Mouse (Mus musculus) T-helper 2 cell (primary cell): Measurements from ENCODE around the gene Fbxo46.

ENCODE experiments used
- in situ Hi-C: fragments of 300-600 bp; cut with MboI, MseI; formaldehyde crosslinking; loops from one replicate; pipeline ENCODE4 v1.15.1; 2025; ENCODE audit warnings: high pct_unique_total_duplicates

The Fbxo46 gene

DNA sequence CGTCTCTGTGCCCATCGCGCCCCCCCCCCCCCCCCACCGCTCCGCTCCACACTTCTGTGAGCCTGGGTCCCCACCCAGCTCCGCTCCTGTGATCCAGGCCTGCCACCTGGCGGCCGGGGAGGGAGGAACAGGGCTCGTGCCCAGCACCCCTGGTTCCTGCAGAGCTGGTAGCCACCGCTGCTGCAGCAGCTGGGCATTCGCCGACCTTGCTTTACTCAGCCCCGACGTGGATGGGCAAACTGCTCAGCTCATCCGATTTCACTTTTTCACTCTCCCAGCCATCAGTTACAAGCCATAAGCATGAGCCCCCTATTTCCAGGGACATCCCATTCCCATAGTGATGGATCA is 26.5 kb upstream of the Fbxo46 start:
- in situ Hi-C loops: no loop called here

DNA sequence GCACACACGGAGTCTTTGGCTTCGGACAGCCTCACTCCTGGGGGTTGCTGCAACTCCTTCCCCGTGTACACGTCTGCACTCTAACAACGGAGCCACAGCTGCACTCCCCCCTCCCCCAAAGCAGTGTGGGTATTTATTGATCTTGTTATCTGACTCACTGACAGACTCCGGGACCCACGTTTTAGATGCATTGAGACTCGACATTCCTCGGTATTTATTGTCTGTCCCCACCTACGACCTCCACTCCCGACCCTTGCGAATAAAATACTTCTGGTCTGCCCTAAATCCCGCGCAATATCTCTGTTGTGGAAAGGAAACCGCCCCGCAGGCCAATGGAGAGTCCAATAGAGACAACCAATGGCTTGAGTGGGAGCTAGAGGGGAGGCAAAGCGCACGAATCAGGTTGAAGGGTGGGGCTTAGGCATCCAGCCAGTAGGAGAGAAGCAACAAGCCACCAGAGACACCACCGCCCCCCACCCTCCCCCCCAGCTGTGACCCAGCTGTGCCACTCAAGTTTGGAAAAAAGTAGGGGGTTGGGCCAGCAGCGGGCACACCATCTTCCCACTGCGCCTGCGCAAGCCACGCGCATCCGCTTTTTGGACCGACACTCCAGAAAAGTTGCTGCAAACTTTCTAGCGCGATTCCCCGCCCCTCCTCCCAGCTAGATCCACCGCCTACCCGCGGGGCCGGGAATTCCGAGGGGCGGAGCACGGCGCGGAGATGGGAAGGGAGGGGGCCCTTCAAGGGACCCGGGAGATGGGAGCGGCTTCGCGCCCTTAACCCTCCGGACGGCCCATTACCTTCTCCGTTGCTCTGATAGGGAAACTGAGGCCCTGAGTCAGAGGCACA is 25.9 kb upstream of the Fbxo46 start:
- in situ Hi-C loops: no loop called here

DNA sequence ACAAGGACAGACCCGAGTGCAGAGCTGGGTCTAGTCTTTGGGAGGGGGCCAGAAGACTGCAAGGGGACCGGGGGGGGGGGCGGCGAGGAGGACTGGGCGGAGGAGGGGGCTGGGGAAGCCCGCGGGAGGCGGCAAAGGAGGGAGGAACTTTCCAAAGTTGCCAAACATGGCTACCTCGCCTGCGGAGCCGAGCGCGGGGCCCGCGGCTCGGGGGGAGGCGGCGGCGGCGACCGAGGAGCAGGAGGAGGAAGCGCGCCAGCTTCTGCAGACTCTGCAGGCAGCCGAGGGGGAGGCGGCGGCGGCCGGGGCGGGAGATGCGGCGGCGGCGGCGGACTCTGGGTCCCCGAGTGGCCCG is 25.2 kb upstream of the Fbxo46 start, which contains the start of gene Six5:
Six5 (plus strand) TSS at position 124 of the 355 bp plus-strand sequence.
- in situ Hi-C loops: no loop called here

DNA sequence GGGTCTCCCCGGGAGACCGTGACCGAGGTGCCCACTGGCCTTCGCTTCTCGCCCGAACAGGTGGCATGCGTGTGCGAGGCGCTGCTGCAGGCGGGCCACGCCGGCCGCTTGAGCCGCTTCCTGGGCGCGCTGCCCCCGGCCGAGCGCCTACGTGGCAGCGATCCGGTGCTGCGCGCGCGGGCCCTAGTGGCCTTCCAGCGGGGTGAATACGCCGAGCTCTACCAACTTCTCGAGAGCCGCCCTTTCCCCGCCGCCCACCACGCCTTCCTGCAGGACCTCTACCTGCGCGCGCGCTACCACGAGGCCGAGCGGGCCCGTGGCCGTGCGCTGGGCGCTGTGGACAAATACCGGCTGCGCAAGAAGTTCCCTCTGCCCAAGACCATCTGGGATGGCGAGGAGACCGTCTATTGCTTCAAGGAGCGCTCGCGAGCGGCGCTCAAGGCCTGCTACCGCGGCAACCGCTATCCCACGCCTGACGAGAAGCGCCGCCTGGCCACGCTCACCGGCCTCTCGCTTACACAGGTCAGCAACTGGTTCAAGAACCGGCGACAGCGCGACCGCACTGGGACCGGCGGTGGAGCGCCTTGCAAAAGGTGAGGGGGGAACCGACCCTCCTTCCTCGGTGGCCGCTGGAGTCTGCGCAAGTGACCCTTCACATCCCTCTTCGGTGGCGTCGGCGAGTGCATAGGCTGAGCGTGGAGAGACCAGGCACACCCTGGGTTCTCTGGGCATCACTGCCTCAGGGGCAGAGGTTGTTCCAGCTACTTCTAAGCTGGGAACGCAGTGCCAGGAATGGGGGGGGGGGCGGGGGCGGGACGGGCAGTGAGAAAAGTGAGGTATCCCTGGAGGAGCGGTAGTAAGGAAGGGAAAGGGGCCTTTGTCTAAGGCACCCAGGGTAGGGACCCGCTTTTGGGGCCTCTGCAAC is 24.6 kb upstream of the Fbxo46 start:
- in situ Hi-C loops: no loop called here

DNA sequence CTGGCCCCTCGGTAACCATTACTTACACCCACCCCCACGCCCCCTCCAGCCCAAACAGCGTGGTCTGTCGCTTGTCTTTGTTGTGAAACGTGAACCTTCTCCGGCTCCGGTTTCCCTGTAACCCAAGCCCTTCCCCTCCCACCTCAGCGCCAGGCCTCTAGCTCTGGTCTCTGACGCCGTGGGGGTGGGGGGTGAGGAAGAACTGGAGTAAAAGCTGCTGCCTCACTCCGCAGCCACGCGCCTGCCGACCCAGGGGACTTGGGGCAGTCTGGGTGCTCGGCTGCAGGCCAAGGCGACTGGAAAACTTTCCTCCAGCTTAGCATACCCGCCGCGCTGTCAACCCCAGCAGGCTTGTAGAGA is 23.9 kb upstream of the Fbxo46 start:
- in situ Hi-C loops: no loop called here

DNA sequence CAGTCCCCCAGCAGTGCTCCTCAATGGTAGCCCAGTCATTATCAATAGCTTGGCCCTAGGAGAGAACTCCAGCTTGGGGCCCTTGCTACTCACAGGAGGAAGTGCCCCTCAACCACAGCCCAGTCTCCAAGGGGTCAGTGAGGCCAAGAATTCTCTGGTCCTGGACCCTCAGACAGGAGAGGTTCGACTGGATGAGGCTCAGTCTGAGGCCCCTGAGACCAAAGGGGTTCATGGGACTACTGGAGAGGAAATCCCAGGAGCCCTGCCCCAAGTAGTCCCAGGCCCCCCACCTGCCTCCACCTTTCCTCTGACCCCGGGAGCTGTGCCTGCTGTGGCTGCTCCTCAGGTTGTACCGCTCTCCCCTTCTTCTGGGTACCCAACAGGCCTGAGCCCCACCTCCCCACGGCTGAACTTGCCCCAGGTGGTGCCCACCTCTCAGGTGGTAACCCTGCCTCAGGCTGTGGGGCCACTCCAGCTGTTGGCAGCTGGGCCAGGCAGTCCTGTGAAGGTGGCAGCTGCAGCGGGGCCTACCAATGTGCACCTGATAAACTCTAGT is 23.2 kb upstream of the Fbxo46 start:
- in situ Hi-C loops: no loop called here

DNA sequence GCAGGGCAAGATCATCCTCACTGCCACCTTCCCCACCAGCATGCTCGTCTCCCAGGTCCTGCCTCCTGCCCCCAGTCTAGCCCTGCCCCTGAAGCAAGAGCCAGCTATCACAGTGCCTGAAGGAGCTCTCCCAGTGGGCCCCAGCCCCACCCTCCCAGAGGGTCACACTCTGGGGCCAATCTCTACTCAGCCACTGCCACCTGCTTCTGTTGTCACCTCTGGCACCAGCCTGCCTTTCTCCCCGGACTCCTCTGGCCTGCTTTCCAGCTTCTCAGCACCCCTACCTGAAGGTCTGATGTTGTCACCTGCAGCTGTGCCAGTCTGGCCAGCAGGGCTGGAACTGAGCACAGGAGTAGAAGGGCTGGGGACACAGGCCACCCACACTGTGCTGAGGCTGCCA is 22.4 kb upstream of the Fbxo46 start:
- in situ Hi-C loops: no loop called here

DNA sequence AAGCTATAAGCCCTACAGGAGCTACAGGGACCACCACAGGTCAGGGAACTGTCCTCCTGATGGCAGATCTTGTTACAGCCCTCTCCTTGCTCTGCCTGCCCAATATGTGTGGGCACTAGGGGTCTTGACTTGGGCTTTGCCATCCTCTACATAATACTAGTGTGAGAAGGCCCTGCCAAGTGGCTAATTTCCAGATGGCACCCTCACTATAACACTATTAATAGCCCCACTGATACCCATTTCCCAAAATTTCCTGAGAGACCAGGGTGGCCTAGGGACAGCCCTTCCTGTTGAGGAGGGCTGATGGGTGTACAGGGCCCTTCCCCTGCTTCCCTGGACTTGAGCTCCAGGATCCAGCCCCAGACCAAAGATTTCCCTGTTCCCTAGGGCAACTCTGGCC is 21.8 kb upstream of the Fbxo46 start:
- in situ Hi-C loops: no loop called here

DNA sequence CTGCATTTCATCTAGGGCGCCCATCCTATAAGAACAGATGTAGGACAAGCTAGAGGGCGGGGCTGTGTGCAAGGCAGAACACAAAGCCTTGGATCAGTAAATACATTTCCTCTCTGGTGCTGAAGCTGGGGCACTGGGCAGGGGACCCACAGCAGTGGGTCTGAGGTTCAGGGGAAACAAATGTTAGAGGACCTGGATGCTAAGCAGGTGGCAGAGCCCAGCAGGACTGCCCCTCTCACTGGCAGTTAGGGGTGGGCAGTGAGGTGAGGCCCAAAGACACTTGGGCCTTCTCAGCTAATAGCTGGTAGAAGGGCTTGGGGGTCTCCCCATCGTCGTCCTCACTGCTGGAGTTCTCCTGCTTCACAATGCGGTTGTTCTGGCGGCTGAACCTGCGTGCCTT is 20.8 kb upstream of the Fbxo46 start:
- in situ Hi-C loops: no loop called here

DNA sequence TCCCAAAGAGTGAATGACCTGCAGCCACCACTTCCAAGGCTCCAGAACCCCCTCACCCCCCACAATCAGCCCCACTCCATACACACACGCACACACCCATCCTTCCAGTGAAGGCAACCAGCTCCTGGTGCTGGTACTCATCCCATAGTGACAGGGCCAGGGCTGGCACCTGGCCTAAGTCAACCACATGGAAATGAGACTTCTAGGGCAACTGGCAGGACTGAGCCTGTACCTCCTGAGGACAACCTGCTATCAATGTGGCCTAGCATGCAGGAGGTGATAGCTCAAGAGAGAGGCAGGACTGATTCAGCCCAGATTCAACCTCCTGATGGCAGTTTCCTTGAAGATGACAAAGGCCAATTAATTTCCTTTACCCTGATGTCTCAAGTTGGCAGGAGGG is 19.4 kb upstream of the Fbxo46 start:
- in situ Hi-C loops: no loop called here

DNA sequence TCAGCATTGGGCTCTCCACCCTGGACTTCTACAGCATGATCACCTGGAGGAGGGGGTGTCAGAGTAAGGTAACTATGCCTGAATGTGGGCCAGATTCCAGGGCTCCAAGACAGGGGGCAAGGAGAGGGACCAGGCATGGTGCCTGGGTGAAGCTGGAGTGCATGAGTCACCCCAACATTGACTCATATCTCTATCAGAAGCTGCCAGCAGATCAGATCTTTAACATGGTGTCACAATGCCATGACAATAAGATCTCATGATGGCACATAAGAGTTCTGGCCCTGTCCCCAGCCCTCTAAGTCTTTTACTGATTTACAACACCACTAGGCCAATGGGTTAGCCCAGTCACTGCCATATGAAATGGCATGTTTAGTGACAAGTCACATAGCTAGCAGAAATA is 15.9 kb upstream of the Fbxo46 start:
- in situ Hi-C loops: no loop called here

DNA sequence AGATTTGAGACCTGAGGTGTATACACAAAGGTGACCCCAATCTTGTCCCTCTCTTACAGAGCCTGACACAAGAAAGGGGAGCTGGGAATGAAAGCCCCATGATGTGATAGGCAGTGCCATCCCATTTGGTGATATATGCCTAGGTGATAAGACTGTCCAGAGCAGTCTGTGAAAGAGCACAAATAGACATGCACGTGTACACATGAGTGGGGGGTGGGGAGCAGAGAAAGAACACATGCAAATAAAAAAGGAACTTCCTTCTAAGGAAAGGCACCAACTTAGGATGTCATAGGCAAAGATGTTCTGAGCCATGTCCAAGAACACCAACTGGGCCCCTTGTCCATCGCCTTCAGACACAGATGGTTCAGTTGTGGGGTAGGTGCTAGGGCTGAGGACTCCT is 15.2 kb upstream of the Fbxo46 start:
- in situ Hi-C loops: no loop called here

DNA sequence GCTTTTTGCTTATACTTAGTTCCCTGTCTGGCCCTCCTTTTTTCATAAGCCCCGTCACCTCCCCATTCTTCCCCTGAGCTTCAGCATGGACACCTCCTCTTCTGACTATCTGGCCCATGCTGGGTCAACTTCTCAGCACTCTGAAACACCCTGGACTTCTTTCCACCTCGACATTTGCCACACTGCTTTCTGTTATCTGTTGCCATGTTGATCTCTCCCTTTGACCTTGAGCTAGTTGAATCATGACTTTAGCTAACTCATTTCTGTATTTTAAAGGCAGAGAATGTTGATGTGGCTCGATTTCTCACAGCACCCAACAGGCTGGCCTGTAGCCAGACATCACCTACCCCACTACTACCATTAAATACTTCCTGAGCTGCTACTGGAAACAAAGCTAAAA is 12.2 kb upstream of the Fbxo46 start:
- in situ Hi-C loops: no loop called here

DNA sequence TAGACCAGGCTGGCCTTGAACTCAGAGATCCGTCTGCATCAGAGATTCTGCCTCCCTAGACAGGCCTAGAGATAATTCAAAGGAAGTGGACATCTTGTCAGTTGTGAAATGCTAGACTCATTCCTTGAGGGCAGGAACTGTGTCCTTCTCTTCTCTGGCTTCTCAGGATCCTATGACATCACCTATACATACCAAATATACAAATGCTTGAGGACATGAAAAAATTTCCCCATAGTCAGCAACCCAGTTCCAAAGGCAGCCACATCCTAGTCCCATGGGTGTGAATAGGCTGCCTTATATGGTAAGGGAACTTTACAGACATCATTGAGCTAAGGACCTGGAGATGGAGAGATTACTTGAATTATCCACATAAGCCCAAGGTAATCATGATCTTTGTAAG is 10.1 kb upstream of the Fbxo46 start:
- in situ Hi-C loops: no loop called here

DNA sequence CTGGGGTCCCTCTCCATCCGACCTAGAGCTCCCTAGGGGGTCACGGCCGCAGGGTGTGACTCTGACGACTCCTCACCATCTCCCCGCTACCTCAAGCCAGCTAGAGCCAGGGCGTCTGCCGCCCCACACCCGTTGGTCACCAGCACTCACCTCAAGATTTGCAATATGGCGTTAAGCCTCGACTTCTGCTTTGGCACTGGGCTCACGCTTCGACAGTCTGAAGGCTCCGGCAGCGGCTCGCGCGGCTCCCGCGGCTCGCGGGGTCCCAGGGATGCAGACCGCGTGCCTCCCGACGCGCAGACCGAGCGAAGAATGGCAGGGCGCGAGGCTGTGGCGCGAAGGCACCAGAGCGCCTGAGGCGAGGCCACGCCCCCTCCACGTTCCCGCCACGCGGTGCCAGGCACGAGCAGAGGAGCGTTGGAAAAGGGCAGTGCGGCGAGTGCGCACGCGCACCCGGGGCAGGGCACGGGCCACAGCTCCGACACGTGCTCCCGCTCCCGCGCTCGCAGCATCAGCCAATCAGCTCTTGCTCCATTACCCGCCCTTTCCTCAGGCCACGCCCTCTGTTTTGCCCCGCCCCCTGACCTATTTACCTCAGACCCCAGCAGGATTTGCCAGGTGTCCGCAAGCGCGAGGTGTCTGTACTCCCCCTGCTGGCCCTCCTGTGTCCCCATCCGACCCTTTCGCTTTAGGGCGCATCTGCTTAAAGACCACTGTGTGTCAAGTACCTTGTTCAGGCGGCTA is 1.5 kb upstream of the Fbxo46 start, which contains the start of gene Gm4969:
Gm4969 (minus strand) TSS at position 341 of the 744 bp plus-strand sequence.
- in situ Hi-C loops: no loop called here

DNA sequence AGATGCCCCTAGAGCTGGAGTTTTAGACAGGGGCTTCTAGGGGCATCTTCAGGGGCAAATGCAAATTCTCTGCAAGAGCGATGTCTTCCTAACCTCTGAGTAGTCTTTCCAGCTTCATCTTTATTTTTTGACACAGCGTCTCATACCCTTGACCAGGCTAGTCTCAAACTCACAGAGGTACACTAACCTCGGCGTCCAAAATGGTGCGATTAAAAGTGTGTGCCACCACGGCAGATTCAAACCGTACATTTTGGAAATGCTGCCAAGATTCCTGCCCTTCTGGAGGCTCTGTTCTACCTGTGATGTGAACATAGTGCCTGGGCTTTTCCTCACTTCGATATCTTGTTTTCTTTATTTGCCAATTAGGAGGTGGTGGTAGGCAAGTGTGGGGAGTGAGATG is 576 bp upstream of the Fbxo46 start:
- in situ Hi-C loops: no loop called here

DNA sequence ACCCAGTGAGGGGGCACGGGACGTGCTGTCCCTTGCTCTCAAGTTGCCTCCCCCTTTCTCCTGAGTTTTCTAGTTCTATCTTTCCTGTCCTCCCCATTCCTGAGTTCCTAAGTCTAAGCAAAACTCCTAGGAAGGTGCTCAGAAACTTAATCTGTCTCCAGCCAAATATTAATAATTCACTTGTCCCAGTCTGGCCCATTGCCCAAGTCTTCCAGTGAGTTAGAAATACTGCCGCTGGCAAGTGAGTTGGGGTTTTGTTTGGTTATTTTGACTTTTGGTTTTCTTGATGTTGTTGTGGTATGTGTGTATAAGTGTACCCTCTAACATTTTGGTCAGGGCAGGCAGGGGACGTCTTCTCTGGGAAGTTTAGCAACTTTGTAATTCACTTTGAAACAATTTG is 2.0 kb downstream of the Fbxo46 start:
- in situ Hi-C loops: no loop called here

DNA sequence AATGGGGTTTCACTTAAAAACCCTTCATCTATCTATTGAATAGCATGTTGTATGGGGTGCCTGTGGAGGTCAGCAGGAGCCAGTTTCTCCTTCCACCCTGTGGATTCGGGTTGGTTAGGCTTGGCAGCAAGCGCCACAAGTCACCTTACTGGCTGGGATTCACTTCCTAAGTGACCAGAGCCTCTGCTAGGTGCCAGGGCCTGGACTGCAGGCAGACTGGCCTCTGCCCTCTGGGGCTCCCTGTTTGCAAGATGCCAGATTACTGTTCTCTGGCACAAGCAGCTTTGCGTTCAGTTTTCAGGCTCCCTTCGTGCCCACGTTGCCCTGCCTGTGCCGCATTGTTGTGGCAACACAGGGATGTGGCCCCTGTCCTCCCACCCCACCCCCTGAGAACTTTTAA is 5.1 kb downstream of the Fbxo46 start:
- in situ Hi-C loops: no loop called here

DNA sequence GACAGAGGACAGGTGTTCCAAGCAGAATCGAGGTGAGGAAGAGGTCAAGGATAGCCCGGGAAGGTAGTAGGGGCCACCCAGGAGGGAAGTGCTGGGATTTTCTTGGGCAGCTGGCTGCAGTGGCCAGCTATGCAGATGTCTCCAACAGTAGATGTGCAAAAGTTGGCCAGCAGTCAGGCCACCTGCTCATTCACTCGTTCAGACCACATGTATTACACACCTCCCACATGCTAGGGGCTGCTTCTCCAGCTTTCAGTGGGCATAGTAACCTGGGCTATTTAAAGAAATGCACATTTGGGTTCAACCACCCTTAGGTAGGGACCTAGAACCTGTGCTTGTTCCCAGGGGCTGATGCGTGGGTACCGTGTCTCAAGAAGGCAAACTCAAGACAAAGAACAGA is 8.1 kb downstream of the Fbxo46 start:
- in situ Hi-C loops: no loop called here

DNA sequence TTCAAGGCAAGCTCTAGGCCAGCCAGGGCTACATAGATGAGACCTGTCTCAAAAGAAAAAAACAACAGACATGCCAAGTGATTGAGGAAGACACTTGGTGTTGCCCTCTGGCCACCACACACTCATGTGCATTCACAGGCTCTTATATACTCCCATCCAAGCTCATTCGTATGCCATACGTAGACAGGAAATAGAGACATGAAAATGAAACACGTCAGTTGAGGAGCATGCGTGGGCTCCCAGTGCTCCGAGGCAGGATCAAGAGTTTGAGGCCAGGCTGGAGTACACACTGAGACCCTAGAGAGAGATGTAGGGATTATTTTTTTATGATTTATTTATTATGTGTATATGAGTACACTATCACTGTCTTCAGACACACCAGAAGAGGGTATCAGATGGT is 9.7 kb downstream of the Fbxo46 start:
- in situ Hi-C loops: no loop called here

DNA sequence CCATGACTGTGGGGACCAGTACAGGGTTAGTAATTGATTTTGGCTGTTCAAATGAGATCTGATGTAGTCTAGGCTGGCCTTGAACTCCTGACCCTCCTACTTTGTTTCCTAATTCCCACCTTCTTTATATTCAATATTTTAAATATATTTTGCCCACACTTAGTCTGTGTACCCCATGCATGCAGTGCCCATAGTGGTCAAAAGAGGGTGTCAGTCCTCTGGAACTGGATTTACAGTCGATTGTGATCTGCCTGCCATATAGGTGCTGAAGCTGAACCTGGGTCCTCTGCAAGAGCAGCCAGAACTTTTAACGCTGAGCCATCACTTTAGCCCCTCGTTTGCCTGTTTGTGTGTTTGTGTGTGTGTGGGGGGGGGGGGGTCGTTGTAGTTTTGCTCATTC is 11.0 kb downstream of the Fbxo46 start:
- in situ Hi-C loops: no loop called here

DNA sequence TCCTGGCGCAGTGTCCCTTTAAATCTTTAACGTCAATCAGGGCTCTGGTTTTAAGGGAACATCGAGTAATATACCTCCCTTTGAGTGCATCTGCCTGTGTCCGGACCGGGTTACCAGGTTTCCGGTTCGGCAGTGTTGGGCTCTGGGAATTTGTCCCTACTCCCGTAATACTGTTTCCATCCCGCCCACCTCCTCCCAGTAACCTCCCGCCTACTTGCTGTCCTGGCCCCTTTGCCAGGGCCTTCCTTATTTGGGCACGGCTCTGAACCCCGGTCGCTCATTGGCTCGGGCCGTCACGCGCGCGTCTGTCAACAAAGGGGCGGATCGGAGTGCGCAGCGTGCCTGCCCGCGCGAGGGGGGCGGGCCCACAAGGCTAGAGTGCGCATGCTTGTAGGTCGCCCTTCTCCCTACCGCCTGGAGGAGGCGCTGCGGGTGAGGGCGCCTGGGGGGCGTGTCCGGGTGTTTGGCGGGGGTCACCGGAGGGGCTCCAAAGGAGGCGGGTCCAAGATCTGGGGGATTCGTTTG is 11.7 kb downstream of the Fbxo46 start:
- in situ Hi-C loops: no loop called here
